ENCODE assay signal across 8 mouse cellular contexts in genomic region chr5:34574721-34575120, GRCm38 (mm10). TPM values are rescaled to one million over a fixed set of nuclear protein-coding genes. Genes with fewer than 3 reads are reported as not detected.
A peak's percentile ranks its signal among the peaks of the same experiment; 100 is the strongest.
DNase-seq lines count a peak whose midpoint lies in the region; ATAC-seq lines count a peak whose summit lies in the region.

No protein-coding gene starts in this region.

- H3K27me3 ChIP-seq in forebrain, embryonic 15.5 days: no peaks in the 10 kb centered on the region
- no peaks in the 10 kb centered on the region for H3K27me3 ChIP-seq in liver, embryonic 13.5 days
- no peaks in the 10 kb centered on the region for H3K27me3 ChIP-seq in stomach, embryonic 14.5 days (ENCODE audit: control insufficient read depth, insufficient read depth, low read length)

- peaks cover 21% of the 10 kb centered on the region for H3K4me1 ChIP-seq in forebrain, embryonic 15.5 days
- peaks cover 78% of the 10 kb centered on the region for H3K4me1 ChIP-seq in liver, embryonic 13.5 days (replicated peaks)
- peaks cover 10% of the 10 kb centered on the region; the same call in 1 of the 2 replicates for H3K4me1 ChIP-seq in stomach, embryonic 14.5 days (ENCODE audit: control insufficient read depth, insufficient read depth, low read length)

- H3K9me3 ChIP-seq in forebrain, embryonic 15.5 days: no peaks in the 10 kb centered on the region
- H3K9me3 ChIP-seq in liver, embryonic 13.5 days (replicated peaks): no peaks in the 10 kb centered on the region
- H3K9me3 ChIP-seq in stomach, embryonic 14.5 days (ENCODE audit: control insufficient read depth, low read depth, low read length): no peaks in the 10 kb centered on the region

- peak overlapping the region; percentile 93; the same call in 1 of the 2 replicates for H3K27ac ChIP-seq in forebrain, embryonic 15.5 days (replicated peaks)
- H3K27ac ChIP-seq in liver, embryonic 13.5 days: peak overlapping the region; percentile 100
- H3K27ac ChIP-seq in stomach, embryonic 14.5 days (ENCODE audit: low read length): no peak overlapping the region; the same call in 1 of the 2 replicates

- 36% methylated on average over 10 of the region's 10 CpGs for WGBS in forebrain, embryonic 15.5 days
- WGBS in liver, embryonic 13.5 days (ENCODE audit: insufficient replicate concordance): 13% methylated on average over 10 of the region's 10 CpGs
- WGBS in stomach, embryonic 14.5 days: 35% methylated on average over 10 of the region's 10 CpGs

- intact Hi-C loops in left cerebral cortex, postnatal 10 days (cut with DNase I): no loop called here

- peak overlapping the region; percentile 99 for H3K9ac ChIP-seq in forebrain, embryonic 15.5 days (replicated peaks)
- peak overlapping the region; percentile 99 for H3K9ac ChIP-seq in liver, embryonic 13.5 days
- H3K9ac ChIP-seq in stomach, embryonic 14.5 days (replicated peaks; ENCODE audit: low read depth, low read length): peak overlapping the region; percentile 92; the same call in 1 of the 2 replicates

- peak; percentile 13 for DNase-seq in embryo, embryonic 11 days
- no peak for DNase-seq in embryo, embryonic 9.5 days (ENCODE audit: extremely low spot score)
- peak; percentile 67 for DNase-seq in A20 (ENCODE audit: low read depth, low spot score)
- no peak for DNase-seq in liver, embryonic 13.5 days
- DNase-seq in left cerebral cortex, postnatal 10 days (ENCODE audit: extremely low spot score in 1 of 2, low spot score in 2 of 2): no peak
- no peak for DNase-seq in urinary bladder, postnatal 25 days (ENCODE audit: low spot score)

- H3K4me3 ChIP-seq in forebrain, embryonic 15.5 days: peak overlapping the region; percentile 98
- H3K4me3 ChIP-seq in liver, embryonic 13.5 days (replicated peaks): peak overlapping the region; percentile 83
- H3K4me3 ChIP-seq in stomach, embryonic 14.5 days (ENCODE audit: low read depth, low read length): peak overlapping the region; percentile 70

- no peaks in the 10 kb centered on the region for H3K36me3 ChIP-seq in forebrain, embryonic 15.5 days
- peaks cover 19% of the 10 kb centered on the region for H3K36me3 ChIP-seq in liver, embryonic 13.5 days
- H3K36me3 ChIP-seq in stomach, embryonic 14.5 days (ENCODE audit: control insufficient read depth, insufficient read depth, low read length): no peaks in the 10 kb centered on the region; the same call in 1 of the 2 replicates

- peak overlapping the region; percentile 55 for H3K4me2 ChIP-seq in forebrain, embryonic 15.5 days (replicated peaks)
- H3K4me2 ChIP-seq in liver, embryonic 13.5 days: peak overlapping the region; percentile 74
- H3K4me2 ChIP-seq in stomach, embryonic 14.5 days (replicated peaks; ENCODE audit: low read depth, low read length): peak overlapping the region; percentile 55

- ATAC-seq in forebrain, embryonic 15.5 days (replicated peaks): no peak
- ATAC-seq in liver, embryonic 13.5 days (ENCODE audit: low read depth): no peak
- no peak for ATAC-seq in stomach, embryonic 14.5 days (ENCODE audit: insufficient number of reproducible peaks, insufficient read depth, low FRiP score, low read depth)

RNA-seq across cellular contexts. Expression of gene Add1, which starts 1.3 kb away (rescaled TPM):
- 205 and 222 TPM in 2 replicates for polyA plus RNA-seq in forebrain, embryonic 15.5 days (2015; fragmentation: Nextera tagmentation; extraction: Ambion mirVana)
- 124 and 133 TPM in 2 replicates for polyA plus RNA-seq in liver, embryonic 13.5 days (2015; fragmentation: Nextera tagmentation; extraction: Ambion mirVana)
- polyA plus RNA-seq in stomach, embryonic 14.5 days (2014; fragmentation: Nextera tagmentation; extraction: Ambion mirVana): 193 and 196 TPM in 2 replicates
- 100 to 1,000 TPM; 294 to 308 TPM for total RNA-seq in left cerebral cortex, postnatal 10 days (2021)

RNA-seq across cellular contexts. Expression of gene Sh3bp2, which starts 49.1 kb away (rescaled TPM):
- 21.2 and 24.4 TPM in 2 replicates for polyA plus RNA-seq in forebrain, embryonic 15.5 days (2015; fragmentation: Nextera tagmentation; extraction: Ambion mirVana)
- polyA plus RNA-seq in liver, embryonic 13.5 days (2015; fragmentation: Nextera tagmentation; extraction: Ambion mirVana): 2.4 and 4.4 TPM in 2 replicates
- polyA plus RNA-seq in stomach, embryonic 14.5 days (2014; fragmentation: Nextera tagmentation; extraction: Ambion mirVana): 8.5 and 9.4 TPM in 2 replicates
- 1 to 10 TPM; 6.4 to 7.3 TPM for total RNA-seq in left cerebral cortex, postnatal 10 days (2021)

Comparison
In these comparisons a context has a peak if more than half of its experiments do, and no peak if none do; other contexts are left out.
1. DNase-seq: peak in embryo, embryonic 11 days (single experiment) and A20 (single experiment); none in embryo, embryonic 9.5 days (single experiment), liver, embryonic 13.5 days (single experiment), left cerebral cortex, postnatal 10 days (0 of 2) and urinary bladder, postnatal 25 days (single experiment).
2. Peak in every context shown above with its lines, with median percentiles within 50 percentile points of each other: H3K4me2 ChIP-seq, H3K4me3 ChIP-seq and H3K9ac ChIP-seq.